Mouse (Mus musculus) testis, adult 2 months (tissue): Measurements from ENCODE around the gene Ddx59. TPM values are rescaled to one million over a fixed set of nuclear protein-coding genes. Genes with fewer than 3 reads are reported as not detected.
A peak's percentile ranks its signal among the peaks of the same experiment; 100 is the strongest.

Experiments
- H3K27ac ChIP-seq: fragments of 200-500 bp; 2 replicates; pipeline ENCODE4 v1.5.1; 2012; ENCODE audit warnings: low read depth, low read length; ENCODE audit not compliant: control insufficient read depth, insufficient read depth
- H3K27me3 ChIP-seq: fragments of 200-500 bp; 2 replicates; pipeline ENCODE4 v1.6.1; 2012; ENCODE audit warnings: mild to moderate bottlenecking, low read length, moderate library complexity; ENCODE audit not compliant: control insufficient read depth, insufficient read depth
- H3K36me3 ChIP-seq: fragments of 200-500 bp; 2 replicates; pipeline ENCODE4 v1.6.1; 2012; ENCODE audit warnings: mild to moderate bottlenecking, low read length; ENCODE audit not compliant: control insufficient read depth, insufficient read depth
- H3K4me1 ChIP-seq: fragments of 200-500 bp; 2 replicates; pipeline ENCODE4 v1.6.1; 2012; ENCODE audit warnings: low read length; ENCODE audit not compliant: control insufficient read depth, insufficient read depth
- H3K4me3 ChIP-seq: fragments of 200-500 bp; 2 replicates; pipeline ENCODE4 v1.5.1; 2012; ENCODE audit warnings: low read depth, mild to moderate bottlenecking, low read length, moderate library complexity, mixed read lengths; ENCODE audit not compliant: control insufficient read depth
- CTCF ChIP-seq: fragments of 200-500 bp; IDR thresholded peaks from 2 replicates; pipeline ENCODE4 v1.5.1; 2012; ENCODE audit warnings: low read depth, mild to moderate bottlenecking, inconsistent platforms, low read length, moderate library complexity; ENCODE audit not compliant: control insufficient read depth, insufficient read depth, insufficient replicate concordance
- POLR2A ChIP-seq: fragments of 200-500 bp; IDR thresholded peaks from 2 replicates; pipeline ENCODE4 v1.6.1; 2012; ENCODE audit warnings: low read depth, mild to moderate bottlenecking, inconsistent platforms, low read length, moderate library complexity; ENCODE audit not compliant: control insufficient read depth
- polyA plus RNA-seq: library from polyadenylated mRNA; depleted of rRNA; stranded (reverse); fragments of >200 nt; gene quantifications from 2 replicates; pipeline ENCODE4 v1.2.3, GENCODE M21; 2012

Gene Ddx59
- polyA plus RNA-seq, 1 experiment, result 4.7 TPM

GRCm38 (mm10) chr1:136449541-136449940 is 34.5 kb downstream of the Ddx59 start:
- TF ChIP-seq POLR2A (no peak), CTCF (no peak)
- no peak overlapping the region for H3K27ac ChIP-seq

DNA sequence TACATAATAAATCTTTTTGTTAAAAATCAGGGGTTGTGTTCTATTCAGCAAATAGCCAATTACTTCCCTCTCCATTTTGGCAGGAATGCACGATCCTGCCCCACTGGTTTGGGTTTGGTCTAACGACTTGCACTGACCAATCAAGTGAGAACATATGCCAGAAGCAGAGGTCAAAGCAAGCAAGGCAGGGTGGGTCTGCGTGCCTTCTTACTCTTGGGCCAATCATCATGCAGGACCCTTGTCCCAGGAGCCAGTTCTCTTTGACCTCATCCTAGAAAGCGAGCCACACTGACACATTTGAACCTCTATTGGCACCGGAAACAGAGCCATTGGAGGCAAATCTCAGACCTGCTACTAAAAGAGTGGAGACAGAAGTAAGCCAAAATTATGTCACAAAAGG is 35.1 kb downstream of the Ddx59 start:
- Histone ChIP-seq H3K4me1 (no peaks in the 10 kb centered on the region), H3K4me3 (no peak overlapping the region), H3K36me3 (no peaks in the 10 kb centered on the region), H3K27me3 (no peaks in the 10 kb centered on the region), H3K27ac (no peak overlapping the region)
- TF ChIP-seq POLR2A (no peak), CTCF (no peak)

More at GRCm38 (mm10) chr1:136449541-136449940, 34.5 kb downstream of the Ddx59 start:
- H3K4me1 ChIP-seq, result no peaks in the 10 kb centered on the region
- H3K27me3 ChIP-seq, result no peaks in the 10 kb centered on the region
- no peak overlapping the region for H3K4me3 ChIP-seq
- no peaks in the 10 kb centered on the region for H3K36me3 ChIP-seq

GRCm38 (mm10) chr1:136452421-136452820 is 37.4 kb downstream of the Ddx59 start:
- H3K27ac ChIP-seq, result no peak overlapping the region
- H3K27me3 ChIP-seq, result no peaks in the 10 kb centered on the region
- H3K36me3 ChIP-seq, result no peaks in the 10 kb centered on the region
- TF ChIP-seq POLR2A (no peak), CTCF (no peak)
- no peak overlapping the region for H3K4me3 ChIP-seq
- H3K4me1 ChIP-seq, result no peaks in the 10 kb centered on the region

DNA sequence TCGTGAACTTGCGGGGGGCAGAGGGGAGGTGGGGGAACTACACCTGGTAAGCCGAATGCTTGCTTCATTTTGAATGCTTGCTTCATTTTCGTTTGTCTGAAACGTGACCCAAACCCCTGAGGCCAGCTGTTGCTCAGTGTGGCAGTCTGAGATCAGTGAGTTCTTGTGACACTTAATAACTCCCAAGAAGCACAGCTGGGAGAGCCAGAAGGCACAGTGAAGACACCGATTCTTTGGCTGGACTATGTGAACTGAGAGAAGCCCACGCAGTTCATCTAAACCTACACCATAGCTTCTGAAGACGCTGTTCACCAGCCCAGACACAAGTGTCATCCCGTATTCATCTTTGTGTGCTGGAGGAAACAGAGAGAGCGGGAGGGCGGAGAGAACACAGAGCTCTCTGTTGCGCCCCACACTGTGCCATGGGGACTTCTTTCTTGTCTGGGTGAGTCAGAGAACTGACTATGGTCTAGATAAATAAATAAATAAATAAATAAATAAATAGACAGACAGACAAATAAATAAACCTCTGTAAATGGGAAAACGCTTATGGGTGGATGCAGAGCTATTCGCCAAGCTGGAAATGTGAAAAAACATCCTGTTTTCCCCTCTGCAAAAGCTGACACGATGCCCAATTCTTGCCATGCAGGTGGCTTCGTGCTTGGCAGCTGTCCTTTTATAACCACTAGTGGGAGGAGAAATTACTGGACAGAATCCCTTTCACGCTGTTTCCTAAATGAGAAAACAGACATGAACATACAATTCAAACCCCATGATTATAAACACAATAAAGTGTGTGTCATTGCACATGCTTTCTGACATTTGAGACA is 40.9 kb downstream of the Ddx59 start:
- no peak for TF ChIP-seq POLR2A
- no peak for TF ChIP-seq CTCF
- Histone ChIP-seq H3K4me1 (no peaks in the 10 kb centered on the region), H3K36me3 (no peaks in the 10 kb centered on the region), H3K27ac (no peak overlapping the region), H3K27me3 (no peaks in the 10 kb centered on the region), H3K4me3 (no peak overlapping the region)

DNA sequence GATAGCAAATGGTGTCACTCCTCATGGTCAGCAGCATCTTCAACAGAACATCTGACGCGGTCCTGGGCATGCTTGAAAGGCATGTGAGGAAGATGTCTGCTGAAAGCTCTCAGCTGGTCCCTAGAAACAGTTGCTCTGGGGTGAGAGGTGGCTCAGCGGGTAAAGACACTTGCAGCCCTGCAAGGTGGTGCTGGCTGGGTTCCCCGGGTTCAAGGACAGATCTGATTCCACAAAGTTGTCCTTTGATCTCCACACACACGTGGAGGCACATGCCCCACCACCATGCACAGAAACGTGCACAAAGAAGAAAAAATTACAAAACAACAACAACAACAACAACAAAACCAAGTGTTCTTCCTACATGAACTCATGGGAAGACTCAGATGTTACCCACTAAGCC is 41.7 kb downstream of the Ddx59 start:
- no peak for TF ChIP-seq POLR2A
- no peak for TF ChIP-seq CTCF
- H3K36me3 ChIP-seq, result no peaks in the 10 kb centered on the region
- H3K4me3 ChIP-seq, result no peak overlapping the region
- H3K27ac ChIP-seq, result no peak overlapping the region
- H3K27me3 ChIP-seq, result no peaks in the 10 kb centered on the region
- no peaks in the 10 kb centered on the region for H3K4me1 ChIP-seq

GRCm38 (mm10) chr1:136457403-136457802 is 42.3 kb downstream of the Ddx59 start:
- no peak for TF ChIP-seq CTCF
- TF ChIP-seq POLR2A, result no peak
- no peaks in the 10 kb centered on the region for H3K36me3 ChIP-seq
- H3K27me3 ChIP-seq, result no peaks in the 10 kb centered on the region
- H3K27ac ChIP-seq, result no peak overlapping the region
- no peak overlapping the region for H3K4me3 ChIP-seq
- peaks cover 1% of the 10 kb centered on the region for H3K4me1 ChIP-seq

DNA sequence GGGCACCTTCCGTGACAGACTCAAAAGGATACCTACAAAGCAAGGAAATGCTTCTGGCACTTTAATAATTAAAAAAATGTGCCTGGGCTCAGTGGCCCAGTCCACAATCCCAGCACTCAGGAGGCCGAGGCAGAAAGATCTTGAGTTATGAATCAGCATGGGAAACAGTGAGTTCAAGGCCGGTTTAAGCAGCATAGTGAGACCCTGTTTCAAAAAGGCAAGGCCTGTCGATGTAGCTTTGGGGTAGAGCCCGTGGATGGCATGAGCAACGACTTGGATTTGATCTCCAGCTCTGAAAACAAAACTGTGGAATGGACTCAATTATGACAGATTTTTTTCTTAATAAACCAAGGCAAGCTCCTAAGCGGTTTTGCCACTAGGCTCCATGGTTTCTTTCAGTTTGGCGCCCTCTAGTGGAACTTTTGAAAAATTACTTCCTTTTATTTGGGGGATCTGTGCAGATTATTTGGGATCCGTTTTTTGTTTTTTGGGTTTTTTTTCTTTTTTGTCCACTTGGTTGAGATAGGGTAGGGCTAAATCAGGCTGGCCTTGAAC is 43.7 kb downstream of the Ddx59 start:
- no peaks in the 10 kb centered on the region for H3K36me3 ChIP-seq
- TF ChIP-seq CTCF (0 out of 2 replicates have a peak, but pooled peaks have one; percentile 7), POLR2A (no peak)
- no peak overlapping the region for H3K27ac ChIP-seq
- no peaks in the 10 kb centered on the region for H3K27me3 ChIP-seq
- H3K4me1 ChIP-seq, result peaks cover 5% of the 10 kb centered on the region
- no peak overlapping the region; the same call in 1 of the 2 replicates for H3K4me3 ChIP-seq

DNA sequence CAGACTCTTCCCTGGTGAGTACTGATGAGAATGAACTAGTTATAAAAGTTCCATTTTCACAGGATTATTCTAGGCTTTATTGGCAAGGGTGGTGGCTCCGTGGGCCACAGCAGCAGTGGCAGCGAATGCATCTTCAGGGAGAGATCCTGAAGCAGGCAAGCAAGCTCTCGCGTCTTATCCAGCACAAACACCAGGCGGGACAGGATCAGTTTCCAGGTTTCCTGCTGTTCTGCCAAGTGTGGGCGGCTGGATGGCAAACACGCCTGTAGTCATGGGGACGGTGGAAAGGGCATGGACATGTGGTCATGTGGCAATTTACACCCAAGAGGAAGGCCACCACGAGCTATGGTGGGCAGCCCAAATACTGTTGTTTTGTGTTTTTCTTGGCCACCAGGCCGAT is 47.4 kb downstream of the Ddx59 start:
- H3K4me1 ChIP-seq, result peaks cover 7% of the 10 kb centered on the region
- H3K36me3 ChIP-seq, result no peaks in the 10 kb centered on the region
- no peak overlapping the region; the same call in 1 of the 2 replicates for H3K4me3 ChIP-seq
- H3K27ac ChIP-seq, result no peak overlapping the region
- H3K27me3 ChIP-seq, result no peaks in the 10 kb centered on the region
- TF ChIP-seq CTCF, result no peak
- no peak for TF ChIP-seq POLR2A
